Mouse (Mus musculus) fibroblast of lung, adult 2 months (primary cell): ENCODE results near the gene Mcmbp.
A peak's percentile ranks its signal among the peaks of the same experiment; 100 is the strongest.

Experiments
- DNase-seq: peaks from one replicate; pipeline ENCODE4 v3.0.0-alpha.2; 2011; ENCODE audit warnings: low read depth

The Mcmbp gene

DNA sequence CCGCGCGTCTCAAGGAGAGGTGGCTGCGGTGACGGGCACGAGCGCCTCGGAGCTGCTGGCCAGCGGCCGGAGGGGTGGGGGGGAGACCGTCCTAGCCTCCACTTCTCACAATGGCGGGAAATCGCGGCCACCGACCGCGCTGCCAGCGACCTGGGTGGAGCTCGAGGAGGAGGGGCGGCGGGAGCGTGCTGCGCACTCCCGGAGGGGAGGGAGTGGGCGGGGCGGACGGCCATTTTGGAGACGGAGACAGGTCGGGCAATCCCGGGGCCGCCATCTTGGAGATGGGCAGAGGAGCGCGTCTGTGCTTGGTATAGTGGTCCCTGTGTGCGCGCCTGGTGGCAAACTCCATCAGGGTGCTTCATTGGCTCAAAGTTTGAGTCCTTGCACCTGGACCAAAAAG lies at the start of gene Mcmbp:
TSS of gene Mcmbp (minus strand) at position 162 of the 400 bp plus-strand sequence.
- peak; percentile 62 for DNase-seq

DNA sequence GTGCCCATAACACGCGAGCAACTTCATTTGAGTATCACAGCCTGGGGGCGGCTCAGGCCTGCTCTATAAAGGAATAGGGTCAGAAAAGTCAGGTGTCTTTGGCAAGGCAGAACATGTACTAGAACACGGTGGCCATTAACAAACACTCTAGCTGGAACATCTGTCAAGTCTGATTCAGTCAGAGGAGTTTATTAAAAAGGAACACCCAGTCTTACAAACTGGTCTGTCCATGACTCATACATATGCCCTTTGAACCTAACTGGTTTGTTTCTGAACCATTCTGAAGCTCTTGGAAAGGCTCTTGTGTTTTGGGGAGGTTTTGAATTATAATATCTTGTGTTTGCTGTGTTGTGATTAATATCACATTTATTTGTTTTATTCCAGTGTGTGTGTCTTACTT lies 49.8 kb upstream of the Mcmbp start:
- DNase-seq: peak; percentile 15

DNA sequence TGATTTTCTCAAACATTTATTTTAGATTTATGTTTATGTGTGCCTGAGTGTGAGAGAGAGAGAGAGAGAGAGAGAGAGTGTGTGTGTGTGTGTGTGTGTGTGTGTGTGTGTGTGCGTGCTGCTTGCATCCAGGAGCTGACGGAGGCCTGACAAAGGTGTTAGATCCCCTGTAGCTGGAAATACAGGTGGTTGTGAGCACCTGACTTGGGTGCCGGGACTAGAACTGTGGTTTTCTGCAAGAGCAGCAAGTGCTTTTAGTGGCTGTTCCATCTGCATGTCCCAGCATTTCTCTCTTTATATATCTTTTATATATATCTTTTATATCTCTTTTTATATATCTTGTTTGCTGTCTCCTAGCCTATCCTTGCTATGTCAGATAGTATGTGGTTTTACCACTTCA lies 41.6 kb upstream of the Mcmbp start:
- no peak for DNase-seq

DNA sequence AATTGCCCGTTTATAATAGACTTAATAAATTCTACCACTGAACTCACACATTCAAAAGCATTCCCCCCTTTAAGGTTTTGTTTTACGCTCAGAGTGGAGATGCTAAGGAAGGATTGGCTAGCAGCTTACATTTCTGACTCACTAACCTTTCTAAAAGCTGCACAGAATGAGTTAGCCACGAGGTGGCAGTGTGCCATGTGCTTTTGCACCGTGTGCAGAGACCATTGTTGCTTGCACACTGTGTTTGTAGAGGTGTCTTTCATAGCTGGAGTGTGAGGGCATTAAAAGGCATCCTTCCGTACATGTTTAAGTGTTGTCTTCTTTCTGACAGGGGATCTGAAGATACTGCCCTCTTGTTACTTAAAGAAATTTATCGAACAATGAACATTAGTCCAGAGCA lies 39.0 kb upstream of the Mcmbp start:
- DNase-seq: peak; percentile 32

DNA sequence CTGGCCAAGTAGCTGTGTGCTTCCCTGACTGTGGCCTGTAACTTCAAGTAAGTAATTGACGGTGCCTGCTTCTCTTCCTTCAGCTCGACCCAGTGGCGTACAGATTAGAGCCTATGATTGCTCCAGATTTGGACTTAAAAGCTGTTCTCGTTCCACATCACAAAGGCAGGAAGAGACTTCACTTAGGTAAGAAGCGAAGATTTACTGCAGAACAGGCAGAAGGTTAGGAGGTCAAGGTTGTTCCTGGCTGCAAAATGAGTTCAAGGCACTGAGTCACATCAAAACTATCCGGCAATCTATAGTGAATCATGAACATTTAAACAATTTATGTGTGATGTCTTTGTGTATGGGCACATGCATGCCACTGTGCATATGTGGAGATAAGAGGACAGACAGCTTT lies 36.9 kb upstream of the Mcmbp start:
- DNase-seq: no peak

DNA sequence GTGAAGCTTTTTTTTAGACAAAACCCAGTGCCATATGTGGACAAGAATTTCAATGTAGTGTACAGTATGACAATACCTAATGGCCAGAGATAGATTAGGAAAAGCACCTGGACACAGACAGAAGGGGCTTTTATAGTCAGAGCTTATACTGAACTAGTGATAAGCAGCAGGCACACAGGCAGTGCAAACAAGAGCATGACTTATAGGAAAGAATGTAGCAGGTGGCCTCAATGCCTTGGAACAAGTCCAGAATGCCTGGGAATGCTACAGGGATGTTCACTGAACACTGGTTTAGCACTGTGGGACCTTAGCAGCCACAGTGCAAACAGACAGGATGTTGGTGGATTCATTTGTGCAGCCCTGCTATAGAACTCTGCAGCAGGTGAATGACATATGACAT lies 26.4 kb upstream of the Mcmbp start:
- no peak for DNase-seq

DNA sequence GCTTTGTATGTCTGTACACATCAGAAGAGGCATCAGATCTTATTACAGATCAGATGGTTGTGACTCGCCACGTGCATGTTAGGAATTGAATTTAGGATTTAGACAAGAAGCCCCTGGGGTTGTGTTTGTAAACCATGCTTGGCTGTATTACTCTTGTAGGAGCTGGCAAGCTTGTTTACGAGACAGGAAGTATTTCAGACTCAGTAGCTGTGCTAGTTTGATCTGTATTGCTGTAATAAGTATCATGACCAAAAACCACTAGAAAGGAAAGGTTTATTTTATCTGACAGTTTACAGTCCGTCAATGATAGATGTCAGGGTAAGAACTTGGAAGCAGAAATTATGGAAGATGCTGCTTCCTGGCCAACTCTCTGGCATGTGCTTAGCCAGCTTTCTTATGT lies 18.7 kb upstream of the Mcmbp start:
- DNase-seq: no peak

DNA sequence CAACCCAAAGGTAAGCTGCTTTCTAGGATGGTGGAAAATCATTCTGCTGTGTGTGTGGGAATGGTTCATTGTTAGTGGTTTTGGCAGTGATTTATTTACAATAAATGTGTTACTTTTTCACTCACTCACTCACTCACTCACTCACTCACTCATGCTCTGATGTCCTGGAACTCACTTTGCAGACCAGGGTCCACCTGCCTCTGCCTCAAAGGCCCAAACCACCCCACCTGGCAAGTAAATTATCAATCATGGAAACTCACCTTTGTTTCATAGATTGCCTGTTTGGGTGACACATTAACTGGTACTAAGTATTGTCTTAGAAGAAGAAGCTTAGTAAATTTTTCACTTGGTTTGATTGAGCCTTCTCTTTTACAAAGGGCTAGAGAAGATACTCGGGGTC lies 15.1 kb upstream of the Mcmbp start:
- no peak for DNase-seq

DNA sequence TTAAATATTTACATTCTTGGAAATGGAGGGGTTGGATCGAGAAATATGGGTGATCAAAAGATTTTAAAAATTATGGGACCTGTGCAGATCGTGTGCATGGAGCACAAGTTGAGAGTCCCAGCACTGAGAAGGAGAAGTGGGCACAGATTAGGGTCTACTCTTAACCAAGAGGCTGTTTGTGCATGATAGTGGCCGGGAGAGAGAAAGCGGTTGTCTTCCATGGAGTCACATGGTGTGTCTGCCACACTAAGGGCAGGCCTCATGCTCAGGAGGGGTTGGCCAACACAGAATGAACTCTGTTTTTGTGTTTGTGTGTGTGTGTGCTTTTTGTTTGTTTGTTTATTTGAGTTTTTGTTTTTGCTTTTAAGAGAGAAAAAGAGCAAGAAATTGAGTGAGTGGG lies 11.7 kb upstream of the Mcmbp start:
- no peak for DNase-seq

DNA sequence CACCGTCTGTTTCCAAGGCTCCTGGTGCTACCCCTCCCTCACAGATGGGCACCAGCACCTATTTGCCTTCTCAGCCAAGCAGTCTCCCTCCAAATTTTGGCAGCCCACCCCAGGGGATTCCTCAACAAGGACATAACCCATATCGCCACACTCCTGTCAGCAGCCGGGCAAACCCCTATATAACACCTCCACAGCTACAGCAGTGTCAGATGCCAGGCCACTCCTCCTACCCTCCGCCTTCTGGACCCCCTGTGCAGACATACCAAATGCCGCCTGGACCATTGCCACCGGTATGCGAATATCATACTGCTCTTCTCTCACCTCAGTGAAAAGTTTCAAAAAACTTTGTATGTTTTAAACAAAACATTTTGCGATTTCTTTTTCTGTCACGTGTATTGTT lies 10.0 kb upstream of the Mcmbp start:
- DNase-seq: no peak

DNA sequence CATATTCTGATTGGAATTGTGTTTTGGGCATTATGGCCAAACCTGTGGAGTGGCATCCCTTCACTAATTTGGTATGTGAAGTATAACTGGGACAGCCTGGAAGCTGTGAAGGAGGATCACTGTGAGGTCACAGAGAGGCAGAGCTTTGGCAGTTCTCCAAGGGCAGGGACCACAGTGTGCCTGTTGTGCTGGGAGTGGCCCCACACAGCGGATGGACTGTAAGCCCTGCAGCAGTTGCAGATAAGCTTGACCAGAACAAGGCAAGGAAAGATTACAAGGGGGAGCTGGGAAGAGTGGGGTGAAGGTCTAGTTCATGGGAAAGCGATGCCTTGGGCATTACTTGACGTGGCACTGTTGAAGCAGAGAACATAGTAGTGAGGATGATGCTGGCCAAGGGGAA lies 8.5 kb upstream of the Mcmbp start:
- no peak for DNase-seq

DNA sequence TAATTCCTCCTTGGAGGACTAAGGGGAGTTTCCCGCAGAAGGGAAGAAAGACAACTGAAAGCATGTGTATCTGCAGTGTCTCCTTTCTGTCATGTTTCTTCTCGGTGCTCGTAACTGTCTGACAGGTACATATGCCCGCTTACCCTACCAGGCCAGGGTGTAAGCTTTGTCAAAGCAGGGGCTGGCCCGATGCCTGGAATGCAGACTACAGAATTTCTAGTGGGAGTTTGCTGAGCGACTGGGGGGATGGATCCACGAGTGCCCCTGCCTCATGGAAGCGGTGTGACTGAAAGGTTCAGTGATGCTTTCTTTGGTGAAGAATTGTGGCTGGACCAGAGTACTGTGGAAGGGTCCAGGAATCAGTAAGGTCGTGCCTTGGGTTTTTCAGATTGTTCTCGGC lies 5.9 kb upstream of the Mcmbp start:
- no peak for DNase-seq

DNA sequence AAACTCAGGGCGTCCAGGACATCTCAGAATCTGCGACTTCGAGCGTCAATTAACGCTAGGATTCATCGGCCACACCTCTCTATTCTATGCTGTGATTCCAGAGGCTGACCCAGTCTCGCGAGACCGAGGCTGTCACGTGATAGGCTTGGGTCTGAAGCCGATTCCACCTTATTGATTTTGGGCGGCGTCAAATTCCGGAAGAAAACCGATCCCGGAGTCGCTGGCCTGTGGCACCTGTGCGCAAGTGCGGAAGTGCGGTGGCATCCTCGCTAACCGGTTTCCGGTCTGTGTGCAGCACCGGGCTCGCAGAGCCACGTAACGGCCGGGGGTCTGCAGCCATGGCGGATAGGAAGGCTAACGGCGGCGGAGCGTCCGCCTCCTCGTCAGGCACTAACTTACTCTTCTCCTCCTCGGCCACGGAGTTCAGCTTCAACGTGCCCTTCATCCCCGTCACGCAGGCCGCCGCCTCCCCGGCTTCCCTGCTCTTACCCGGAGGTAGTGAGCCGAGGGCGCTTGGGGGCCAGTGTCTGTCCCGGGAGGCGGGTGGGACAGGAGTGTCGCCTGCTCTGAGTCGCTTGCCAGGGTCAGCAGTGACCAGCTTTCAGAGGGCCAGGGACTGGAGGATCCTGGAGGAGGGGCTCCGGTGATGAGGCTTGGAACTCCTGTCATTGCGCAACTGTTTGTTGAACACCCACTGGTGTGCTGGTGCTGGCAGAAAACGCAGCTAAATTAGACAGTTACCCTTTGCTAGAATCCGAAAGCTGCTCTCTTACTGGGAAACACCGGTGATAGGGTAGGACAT lies 4.6 kb upstream of the Mcmbp start, which contains the start of gene Sec23ip:
TSS of gene Sec23ip (plus strand) at position 260 of the 802 bp plus-strand sequence.
- DNase-seq: peak; percentile 98

DNA sequence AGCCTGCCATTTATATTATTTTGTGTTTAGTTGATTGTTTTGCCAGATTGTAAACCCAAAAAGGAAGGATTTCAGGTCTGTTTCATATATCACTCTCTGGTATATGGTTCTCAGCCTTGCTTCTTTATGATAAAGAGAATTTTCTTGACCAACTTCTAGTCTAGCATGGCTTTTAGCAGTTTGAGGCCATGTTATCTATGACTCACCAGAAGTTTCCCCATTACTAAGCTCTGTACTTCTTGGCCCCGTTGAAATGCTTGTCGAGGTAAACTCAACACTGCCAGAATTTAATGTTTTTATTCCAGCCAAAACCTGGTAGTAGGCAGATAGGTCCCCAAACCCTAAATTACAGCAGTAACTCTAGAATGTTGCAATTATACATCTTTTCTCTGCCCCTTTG lies 3.6 kb upstream of the Mcmbp start:
- DNase-seq: no peak

DNA sequence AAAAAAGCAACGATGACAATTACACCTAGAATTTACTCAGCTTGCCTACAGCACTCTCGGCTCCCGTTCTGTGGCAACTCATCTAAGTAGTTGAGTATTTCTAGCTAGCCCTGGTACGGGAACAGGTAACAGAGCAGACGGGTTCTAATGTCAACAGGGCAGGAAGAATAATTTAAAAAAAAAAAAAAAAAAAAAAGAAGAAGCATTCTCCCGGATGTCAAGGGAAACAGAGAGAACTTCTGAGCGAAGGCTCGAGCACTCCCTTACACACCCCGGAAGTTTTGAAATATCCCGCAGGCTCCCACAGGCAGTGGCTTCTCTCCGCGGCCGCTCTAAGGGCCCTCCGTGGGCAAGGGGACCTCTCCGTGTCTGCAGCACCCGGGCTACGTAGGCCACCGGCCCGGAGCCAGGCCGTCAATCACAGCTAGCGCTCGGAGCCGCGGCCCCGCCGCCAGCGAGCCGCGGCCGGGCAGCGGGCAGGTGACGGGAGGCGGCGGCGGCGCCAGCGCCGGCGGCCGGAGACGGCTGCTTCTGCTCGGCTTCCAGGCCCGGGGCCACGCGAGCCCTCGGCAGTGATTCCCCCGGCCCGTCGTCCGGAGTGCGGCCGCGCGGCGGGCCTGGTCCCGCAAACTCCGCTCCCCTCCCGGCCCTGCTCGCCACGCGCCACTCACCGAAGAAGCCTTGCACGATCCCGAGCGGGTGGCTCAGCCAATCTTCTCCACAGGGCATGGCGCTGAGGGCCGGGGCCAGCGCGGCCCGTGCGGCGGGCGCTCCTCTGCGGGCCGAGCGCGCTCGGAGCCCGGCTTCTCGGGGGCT lies 625 bp downstream of the Mcmbp start:
- no peak for DNase-seq

DNA sequence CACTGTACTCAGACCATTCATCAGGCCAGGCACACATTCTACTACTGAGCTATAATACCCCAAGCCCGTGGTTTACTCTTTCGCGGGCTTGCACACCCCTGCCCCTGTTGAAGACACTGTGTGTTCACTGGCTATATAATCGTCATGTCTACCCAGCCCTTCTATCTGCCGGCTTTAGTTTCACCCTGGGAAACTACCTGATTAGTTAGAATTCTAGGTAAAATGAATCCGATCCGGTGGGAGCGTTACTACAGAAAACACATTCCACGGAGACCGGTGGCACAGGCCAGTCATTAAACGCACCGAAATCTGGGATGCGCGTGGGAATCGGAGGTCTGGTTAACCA lies 1.2 kb downstream of the Mcmbp start:
- no peak for DNase-seq

DNA sequence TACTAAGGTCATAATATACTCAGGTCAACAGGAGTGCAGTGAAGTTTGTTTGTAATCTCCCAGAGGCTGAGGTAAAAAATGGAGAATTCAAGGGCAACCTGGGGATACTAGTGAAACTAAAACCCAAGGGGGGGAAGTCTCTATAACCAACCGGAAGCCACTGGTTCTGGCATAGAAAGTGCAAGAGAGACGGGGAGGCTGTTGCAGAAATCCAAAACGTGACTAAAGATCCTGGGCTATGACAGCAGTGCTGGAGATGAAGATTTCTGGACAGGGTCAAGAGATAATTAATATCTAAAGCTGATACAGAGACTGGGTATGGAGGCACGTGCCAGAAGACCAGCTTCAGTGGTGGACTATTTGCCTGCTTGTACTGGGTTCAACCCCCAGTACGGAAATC lies 2.3 kb downstream of the Mcmbp start:
- no peak for DNase-seq

DNA sequence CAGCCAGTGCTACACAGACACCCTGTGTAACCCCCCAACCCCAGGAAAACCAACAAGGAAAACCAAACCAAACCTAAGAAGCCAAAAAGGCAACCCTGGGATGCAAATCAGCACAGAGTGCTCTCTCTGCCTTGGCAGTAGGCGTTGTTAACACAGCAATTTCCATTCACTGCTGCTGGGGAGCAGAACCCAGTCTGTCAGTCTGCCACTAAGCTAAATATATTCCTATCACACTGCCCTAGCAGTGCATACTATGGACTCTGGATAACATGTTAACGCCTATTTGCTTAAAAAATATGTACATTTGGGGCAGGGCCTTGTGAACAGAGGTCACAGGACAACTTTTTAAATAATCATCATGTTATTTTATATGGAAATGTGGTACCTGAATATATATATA lies 8.7 kb downstream of the Mcmbp start:
- no peak for DNase-seq

DNA sequence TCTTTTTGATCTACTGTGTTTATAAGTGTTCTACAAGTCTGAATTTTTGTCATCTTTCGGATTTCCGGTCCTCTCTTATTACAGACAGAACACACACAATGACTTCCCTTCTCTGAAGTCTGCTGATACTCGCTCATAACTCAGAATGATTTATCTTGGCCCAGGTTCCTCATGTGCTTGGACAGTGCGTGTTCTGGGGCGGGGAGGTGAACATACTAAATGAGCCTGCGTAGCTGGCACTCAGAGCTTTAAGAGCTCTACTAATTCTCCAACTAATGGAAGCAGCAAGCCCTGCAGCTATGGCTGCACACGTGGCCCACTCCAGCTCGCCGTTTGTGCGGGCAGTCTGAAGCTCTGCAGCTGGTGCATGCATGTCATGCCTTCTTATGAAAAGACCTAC lies 11.6 kb downstream of the Mcmbp start:
- no peak for DNase-seq

DNA sequence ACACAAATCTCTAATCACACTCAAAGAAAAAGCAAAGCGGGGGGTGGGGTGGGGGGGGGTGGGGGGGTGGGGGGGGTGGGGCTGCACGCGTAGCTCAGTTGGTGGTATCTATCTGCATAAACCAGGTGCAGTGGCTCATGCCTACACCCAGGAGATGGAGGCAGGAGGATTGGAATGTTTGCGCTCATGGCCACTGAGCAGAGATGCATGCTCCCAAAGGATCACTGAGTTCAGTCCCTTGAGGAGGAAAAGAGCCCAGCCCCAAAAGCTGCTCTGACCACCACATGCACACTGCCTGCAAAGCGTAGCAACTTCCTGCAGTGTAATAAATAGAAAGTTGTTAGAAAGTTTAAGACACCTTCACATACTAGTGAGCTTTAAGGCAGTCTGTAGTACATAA lies 12.6 kb downstream of the Mcmbp start:
- no peak for DNase-seq

DNA sequence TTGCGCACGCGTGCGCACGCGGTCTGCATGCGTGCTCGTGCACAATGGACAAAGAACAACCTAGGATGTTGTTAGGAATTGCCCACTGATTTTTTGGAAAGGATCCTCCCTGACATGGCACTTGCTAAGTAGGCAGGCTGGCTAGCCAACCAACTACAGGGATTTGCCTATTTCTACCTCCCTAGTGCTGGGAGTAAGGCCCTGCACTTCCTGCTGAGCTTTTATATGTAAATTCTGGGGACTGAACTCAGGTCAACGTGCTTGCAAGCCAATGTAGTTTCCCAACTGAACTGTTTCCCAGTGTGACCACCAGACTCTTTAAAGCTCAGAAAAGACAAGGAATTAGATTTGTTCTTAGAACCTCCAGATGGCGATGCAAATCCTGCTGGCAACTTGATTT lies 13.3 kb downstream of the Mcmbp start:
- DNase-seq: no peak

DNA sequence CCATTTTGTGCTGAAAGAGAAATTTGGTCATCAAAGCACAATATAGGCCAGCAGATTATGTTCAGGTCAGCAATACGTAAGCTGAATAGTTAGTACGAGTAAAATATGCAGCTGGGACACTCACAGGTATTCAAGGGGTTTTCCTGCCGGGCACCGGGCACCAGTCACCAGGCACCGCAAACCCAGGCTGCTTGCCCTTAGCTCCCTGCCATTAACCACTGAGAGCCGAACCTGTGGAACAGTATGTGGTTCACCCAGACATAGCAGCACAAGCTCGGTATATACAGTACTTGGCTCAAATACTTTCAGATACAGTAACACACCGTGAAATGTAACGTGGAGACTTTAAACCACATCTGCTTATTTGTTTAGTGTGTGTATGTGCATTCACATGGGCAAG lies 15.1 kb downstream of the Mcmbp start:
- DNase-seq: no peak

DNA sequence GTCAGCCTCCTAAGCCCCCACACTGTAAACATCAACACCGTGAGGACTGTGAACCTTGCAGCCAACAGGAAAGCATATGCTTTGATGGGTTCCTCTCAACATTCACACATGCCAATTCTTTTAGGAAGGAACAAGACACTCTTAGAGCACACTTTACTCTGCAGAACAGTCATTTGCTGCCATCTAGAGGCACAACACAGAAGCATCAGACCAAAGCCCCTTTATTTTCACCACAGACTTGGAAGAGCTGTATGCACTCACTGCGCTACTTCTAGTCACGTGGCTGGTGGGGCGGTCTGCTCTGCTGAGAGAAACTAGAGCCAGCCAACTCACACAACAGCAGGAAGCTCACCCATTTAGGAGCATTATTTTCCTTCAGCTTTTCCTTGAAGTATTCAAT lies 15.5 kb downstream of the Mcmbp start:
- peak; percentile 90 for DNase-seq

DNA sequence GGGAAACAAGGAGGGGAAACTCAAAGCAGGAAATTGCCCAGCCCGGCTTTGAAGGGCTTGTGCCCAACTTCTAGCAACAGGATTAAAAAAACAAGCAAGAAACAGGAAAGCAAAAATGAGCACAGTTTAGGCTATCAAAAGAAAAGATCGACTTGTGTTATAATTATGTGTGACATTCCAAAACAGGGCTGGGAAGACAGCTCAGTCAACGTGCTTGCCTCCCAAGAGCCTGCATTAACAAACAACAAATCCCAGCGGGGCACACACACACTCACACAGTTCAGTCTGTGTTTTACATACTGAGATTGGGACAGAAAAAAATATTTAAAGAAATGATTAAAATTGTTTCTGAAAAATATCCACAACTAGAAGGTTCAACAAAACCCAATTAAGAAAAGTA lies 22.3 kb downstream of the Mcmbp start:
- no peak for DNase-seq
